ENCODE assay signal across 27 mouse cellular contexts in genomic region chr2:127128926-127129325, GRCm38 (mm10). TPM values are rescaled to one million over a fixed set of nuclear protein-coding genes. Genes with fewer than 3 reads are reported as not detected.
DNase-seq lines count a peak whose midpoint lies in the region; ATAC-seq and TF ChIP-seq lines count a peak whose summit lies in the region.
"Had no signal": no experiment of that assay in that cellular context is flagged by ENCODE, and none has a peak within 500 bp of the region (broad histone marks: within the 10 kb centered on the region; RNA-seq: fewer than 3 reads in every experiment).

No protein-coding gene starts in this region.

- H3K79me2 ChIP-seq in C2C12 (ENCODE audit: control insufficient read depth, insufficient read depth) (peaks cover 67% of the 10 kb centered on the region), macrophage (ENCODE audit: inconsistent target) (peaks cover 66% of the 10 kb centered on the region)

- H3K36me3 ChIP-seq in limb, embryonic 12.5 days, result peaks cover 41% of the 10 kb centered on the region
- peaks cover 70% of the 10 kb centered on the region for H3K36me3 ChIP-seq in limb, embryonic 10.5 days
- H3K36me3 ChIP-seq in midbrain, embryonic 11.5 days (ENCODE audit: control insufficient read depth, insufficient read depth, low read length), result peaks cover 12% of the 10 kb centered on the region
- peaks cover 25% of the 10 kb centered on the region for H3K36me3 ChIP-seq in midbrain, embryonic 13.5 days
- H3K36me3 ChIP-seq in C2C12 (ENCODE audit: control insufficient read depth, insufficient read depth) (peaks cover 22% of the 10 kb centered on the region), macrophage (ENCODE audit: inconsistent target) (no peaks in the 10 kb centered on the region)
- H3K36me3 ChIP-seq in forebrain, postnatal 0 days (ENCODE audit: insufficient read depth), result no peaks in the 10 kb centered on the region

- no peak for DNase-seq in limb, embryonic 10.5 days (ENCODE audit: low spot score)
- DNase-seq in midbrain, embryonic 11.5 days (ENCODE audit: low spot score, missing footprints), result peak; percentile 56
- no peak for DNase-seq in frontal cortex, adult 2 months (ENCODE audit: extremely low spot score in 1 of 2, low spot score in 1 of 2)
- DNase-seq in forebrain, postnatal 0 days, result no peak
- DNase-seq: adrenal gland, postnatal 10 days; adrenal gland, postnatal 36 days; B cell, adult 2 months; cerebellum, adult 18-20 months; cerebellum, adult 9-10 months; cerebellum, postnatal 14 days; gastrocnemius, postnatal 10 days; gastrocnemius, postnatal 36 days; heart, postnatal 10 days; heart, postnatal 36 days had no signal

- 0 out of 2 replicates have a peak overlapping the region, but pooled peaks have one; percentile 9 for H3K9ac ChIP-seq in limb, embryonic 12.5 days (replicated peaks)
- no peak overlapping the region for H3K9ac ChIP-seq in midbrain, embryonic 11.5 days (ENCODE audit: low read length)
- H3K9ac ChIP-seq in midbrain, embryonic 13.5 days (replicated peaks), result no peak overlapping the region
- H3K9ac ChIP-seq in forebrain, postnatal 0 days, result no peak overlapping the region
- H3K9ac ChIP-seq: forebrain, embryonic 13.5 days; heart, embryonic 12.5 days; heart, embryonic 15.5 days; hindbrain, embryonic 13.5 days had no signal

- H3K79me3 ChIP-seq in C2C12 (ENCODE audit: low read depth), result peaks cover 53% of the 10 kb centered on the region

- no peaks in the 10 kb centered on the region for H3K9me3 ChIP-seq in limb, embryonic 12.5 days
- no peaks in the 10 kb centered on the region for H3K9me3 ChIP-seq in limb, embryonic 10.5 days (replicated peaks)
- no peaks in the 10 kb centered on the region for H3K9me3 ChIP-seq in midbrain, embryonic 11.5 days (ENCODE audit: control insufficient read depth, low read length)
- H3K9me3 ChIP-seq in midbrain, embryonic 13.5 days, result no peaks in the 10 kb centered on the region
- H3K9me3 ChIP-seq in forebrain, postnatal 0 days (ENCODE audit: low read length), result no peaks in the 10 kb centered on the region
- H3K9me3 ChIP-seq: forebrain, embryonic 10.5 days; forebrain, embryonic 13.5 days; heart, embryonic 12.5 days; heart, embryonic 15.5 days; hindbrain, embryonic 10.5 days; hindbrain, embryonic 13.5 days had no signal

- H3K27me3 ChIP-seq in limb, embryonic 12.5 days, result no peaks in the 10 kb centered on the region
- no peaks in the 10 kb centered on the region for H3K27me3 ChIP-seq in limb, embryonic 10.5 days (ENCODE audit: low read depth, poor library complexity, severe bottlenecking)
- H3K27me3 ChIP-seq in midbrain, embryonic 11.5 days (ENCODE audit: control insufficient read depth, insufficient read depth, low read length), result no peaks in the 10 kb centered on the region
- no peaks in the 10 kb centered on the region for H3K27me3 ChIP-seq in midbrain, embryonic 13.5 days
- H3K27me3 ChIP-seq in C2C12 (ENCODE audit: control insufficient read depth, insufficient read depth, insufficient read length), result no peaks in the 10 kb centered on the region
- H3K27me3 ChIP-seq in forebrain, postnatal 0 days (ENCODE audit: insufficient read depth, low read length), result no peaks in the 10 kb centered on the region
- H3K27me3 ChIP-seq: forebrain, embryonic 13.5 days; heart, embryonic 12.5 days; heart, embryonic 15.5 days; hindbrain, embryonic 13.5 days had no signal

- no peak for TF ChIP-seq CTCF in C2C12 (IDR thresholded peaks at IDR 0.05; ENCODE audit: control insufficient read depth, insufficient read depth, insufficient read length)
- TF ChIP-seq CTCF in forebrain, postnatal 0 days (IDR thresholded peaks at IDR 0.05; ENCODE audit: low read depth), result no peak

- no peak overlapping the region for H3K27ac ChIP-seq in limb, embryonic 12.5 days
- H3K27ac ChIP-seq in limb, embryonic 10.5 days, result no peak overlapping the region
- no peak overlapping the region for H3K27ac ChIP-seq in midbrain, embryonic 11.5 days (ENCODE audit: low read depth, low read length)
- H3K27ac ChIP-seq in midbrain, embryonic 13.5 days, result no peak overlapping the region
- peak overlapping the region; percentile 13; the same call in 1 of the 2 replicates for H3K27ac ChIP-seq in macrophage
- H3K27ac ChIP-seq in forebrain, postnatal 0 days (ENCODE audit: low read depth, low read length), result no peak overlapping the region
- H3K27ac ChIP-seq: forebrain, embryonic 10.5 days; forebrain, embryonic 13.5 days; heart, embryonic 15.5 days; hindbrain, embryonic 10.5 days; hindbrain, embryonic 13.5 days had no signal

- no peak overlapping the region for H3ac ChIP-seq in C2C12 (ENCODE audit: control insufficient read depth, insufficient read length, low read depth)

- no peak overlapping the region for H3K4me3 ChIP-seq in limb, embryonic 12.5 days (replicated peaks)
- H3K4me3 ChIP-seq in limb, embryonic 10.5 days, result no peak overlapping the region
- H3K4me3 ChIP-seq in midbrain, embryonic 11.5 days (ENCODE audit: low read depth, low read length), result no peak overlapping the region
- H3K4me3 ChIP-seq in midbrain, embryonic 13.5 days (replicated peaks), result no peak overlapping the region
- H3K4me3 ChIP-seq in C2C12 (ENCODE audit: insufficient read depth, poor library complexity, severe bottlenecking) (no peak overlapping the region), macrophage (ENCODE audit: inconsistent target) (no peak overlapping the region)
- no peak overlapping the region for H3K4me3 ChIP-seq in forebrain, postnatal 0 days (ENCODE audit: low read depth, low read length)
- H3K4me3 ChIP-seq: forebrain, embryonic 10.5 days; forebrain, embryonic 13.5 days; heart, embryonic 12.5 days; heart, embryonic 15.5 days; hindbrain, embryonic 10.5 days; hindbrain, embryonic 13.5 days had no signal

- peaks cover 19% of the 10 kb centered on the region for H3K4me1 ChIP-seq in limb, embryonic 12.5 days (replicated peaks)
- peaks cover 20% of the 10 kb centered on the region for H3K4me1 ChIP-seq in limb, embryonic 10.5 days
- peaks cover 15% of the 10 kb centered on the region for H3K4me1 ChIP-seq in midbrain, embryonic 11.5 days (ENCODE audit: control insufficient read depth, insufficient read depth, low read length)
- peaks cover 18% of the 10 kb centered on the region for H3K4me1 ChIP-seq in midbrain, embryonic 13.5 days (replicated peaks)
- H3K4me1 ChIP-seq in forebrain, postnatal 0 days (ENCODE audit: insufficient read depth), result peaks cover 5% of the 10 kb centered on the region; the same call in 1 of the 2 replicates

- H3K4me2 ChIP-seq in limb, embryonic 12.5 days, result no peak overlapping the region
- no peak overlapping the region for H3K4me2 ChIP-seq in midbrain, embryonic 11.5 days
- H3K4me2 ChIP-seq in midbrain, embryonic 13.5 days (replicated peaks), result no peak overlapping the region
- no peak overlapping the region for H3K4me2 ChIP-seq in forebrain, postnatal 0 days (ENCODE audit: low read depth)
- H3K4me2 ChIP-seq: forebrain, embryonic 13.5 days; heart, embryonic 12.5 days; heart, embryonic 15.5 days; hindbrain, embryonic 13.5 days had no signal

- 92% methylated on average over 5 of the region's 5 CpGs for WGBS in limb, embryonic 12.5 days
- WGBS in limb, embryonic 10.5 days, result 92% methylated on average over 5 of the region's 5 CpGs
- WGBS in midbrain, embryonic 11.5 days, result 90% methylated on average over 5 of the region's 5 CpGs
- WGBS in midbrain, embryonic 13.5 days, result 89% methylated on average over 5 of the region's 5 CpGs
- WGBS in macrophage (ENCODE audit: missing documents), result 38% methylated on average over 5 of the region's 5 CpGs
- WGBS in forebrain, postnatal 0 days, result 76% methylated on average over 5 of the region's 5 CpGs

- no peak for ATAC-seq in limb, embryonic 12.5 days (ENCODE audit: insufficient number of reproducible peaks, insufficient read depth, low FRiP score, low TSS enrichment, low read depth)
- ATAC-seq in midbrain, embryonic 11.5 days (ENCODE audit: low FRiP score), result no peak
- ATAC-seq in midbrain, embryonic 13.5 days, result no peak
- no peak for ATAC-seq in forebrain, postnatal 0 days
- ATAC-seq: activated CD4-positive, CD25-positive, alpha-beta regulatory T cell, adult 4 months; CD4-positive, CD25-positive, alpha-beta regulatory T cell, adult 4 months; forebrain, embryonic 13.5 days; forebrain, embryonic 16.5 days had no signal

RNA-seq across cellular contexts. Expression of gene Ncaph, which starts 4.8 kb away (rescaled TPM):
- polyA plus RNA-seq in limb, embryonic 12.5 days (2016; fragmentation: Nextera tagmentation; extraction: Ambion mirVana), result 112 TPM in 2 replicates
- polyA plus RNA-seq in limb, embryonic 10.5 days (2016; fragmentation: Nextera tagmentation; extraction: Ambion mirVana), result 110 and 125 TPM in 2 replicates
- 112 and 114 TPM in 2 replicates for polyA plus RNA-seq in midbrain, embryonic 11.5 days (2014; fragmentation: Nextera tagmentation; extraction: Ambion mirVana)
- polyA plus RNA-seq in midbrain, embryonic 13.5 days (2015; fragmentation: Nextera tagmentation; extraction: Ambion mirVana), result 35.5 and 35.8 TPM in 2 replicates
- polyA plus RNA-seq in C2C12 (2012; fragmentation: generic; extraction: Trizol) (34.6 TPM), macrophage (2018) (7.7 to 21.8 TPM (median 19.2 TPM) in 3 replicates)
- total RNA-seq in macrophage (2018; cell fraction: chromatin; rRNA removed), result 10 to 100 TPM in 10 of 26 experiments, 1 to 10 TPM in 13, under 1 TPM in 3; 0.61 to 25.6 (median 6.6) TPM
- 10 to 100 TPM in 15 of 26 experiments, 1 to 10 TPM in 11; 4.6 to 23.5 (median 10.4) TPM for total RNA-seq in macrophage (2018; cell fraction: cytosol; rRNA removed)
- 10 to 100 TPM in 7 of 26 experiments, 1 to 10 TPM in 19; 2.0 to 29.2 (median 5.3) TPM for total RNA-seq in macrophage (2018; cell fraction: nucleus; rRNA removed)
- 1.6 and 2.4 TPM in 2 replicates for polyA plus RNA-seq in frontal cortex, adult 2 months (2012; rRNA removed)
- 8.0 and 10.9 TPM in 2 replicates for total RNA-seq in forebrain, postnatal 0 days (2014; rRNA removed)
- polyA plus RNA-seq in forebrain, postnatal 0 days (2015; fragmentation: Nextera tagmentation; extraction: Ambion mirVana), result 10.8 and 11.0 TPM in 2 replicates

RNA-seq across cellular contexts. Expression of gene Itpripl1, which starts 14.3 kb away (rescaled TPM):
- 20.8 and 23.0 TPM in 2 replicates for polyA plus RNA-seq in limb, embryonic 12.5 days (2016; fragmentation: Nextera tagmentation; extraction: Ambion mirVana)
- polyA plus RNA-seq in limb, embryonic 10.5 days (2016; fragmentation: Nextera tagmentation; extraction: Ambion mirVana), result 15.9 and 18.0 TPM in 2 replicates
- polyA plus RNA-seq in midbrain, embryonic 11.5 days (2014; fragmentation: Nextera tagmentation; extraction: Ambion mirVana), result 12.3 and 12.6 TPM in 2 replicates
- polyA plus RNA-seq in midbrain, embryonic 13.5 days (2015; fragmentation: Nextera tagmentation; extraction: Ambion mirVana), result 8.7 TPM in 2 replicates
- 4.1 TPM for polyA plus RNA-seq in C2C12 (2012; fragmentation: generic; extraction: Trizol)
- 10 to 100 TPM in 7 of 26 experiments, 1 to 10 TPM in 19; 1.6 to 17.5 (median 3.9) TPM for total RNA-seq in macrophage (2018; cell fraction: chromatin; rRNA removed)
- total RNA-seq in macrophage (2018; cell fraction: cytosol; rRNA removed), result 10 to 100 TPM; 11.7 to 46.5 (median 30.8) TPM
- 10 to 100 TPM in 24 of 26 experiments, 1 to 10 TPM in 2; 6.6 to 47.2 (median 19.3) TPM for total RNA-seq in macrophage (2018; cell fraction: nucleus; rRNA removed)
- 18.4 to 28.0 TPM (median 22.5 TPM) in 3 replicates for polyA plus RNA-seq in macrophage (2018)
- 1.4 and 1.7 TPM in 2 replicates for polyA plus RNA-seq in frontal cortex, adult 2 months (2012; rRNA removed)
- total RNA-seq in forebrain, postnatal 0 days (2014; rRNA removed), result 11.0 and 16.9 TPM in 2 replicates
- polyA plus RNA-seq in forebrain, postnatal 0 days (2015; fragmentation: Nextera tagmentation; extraction: Ambion mirVana), result 15.5 and 16.0 TPM in 2 replicates

RNA-seq across cellular contexts. Expression of gene Blvra, which starts 58.5 kb away (rescaled TPM):
- polyA plus RNA-seq in limb, embryonic 12.5 days (2016; fragmentation: Nextera tagmentation; extraction: Ambion mirVana), result 35.6 and 40.2 TPM in 2 replicates
- 30.9 and 31.7 TPM in 2 replicates for polyA plus RNA-seq in limb, embryonic 10.5 days (2016; fragmentation: Nextera tagmentation; extraction: Ambion mirVana)
- polyA plus RNA-seq in midbrain, embryonic 11.5 days (2014; fragmentation: Nextera tagmentation; extraction: Ambion mirVana), result 20.7 and 23.2 TPM in 2 replicates
- 22.8 TPM in 2 replicates for polyA plus RNA-seq in midbrain, embryonic 13.5 days (2015; fragmentation: Nextera tagmentation; extraction: Ambion mirVana)
- polyA plus RNA-seq in C2C12 (2012; fragmentation: generic; extraction: Trizol) (32.6 TPM), macrophage (2018) (157 to 191 TPM (median 182 TPM) in 3 replicates)
- 100 to 1,000 TPM in 4 of 26 experiments, 10 to 100 TPM in 21, 1 to 10 TPM in 1; 8.0 to 109 (median 72.4) TPM for total RNA-seq in macrophage (2018; cell fraction: chromatin; rRNA removed)
- 100 to 1,000 TPM in 25 of 26 experiments, 10 to 100 TPM in 1; 96.6 to 202 (median 145) TPM for total RNA-seq in macrophage (2018; cell fraction: cytosol; rRNA removed)
- 100 to 1,000 TPM in 4 of 26 experiments, 10 to 100 TPM in 22; 23.0 to 124 (median 80.0) TPM for total RNA-seq in macrophage (2018; cell fraction: nucleus; rRNA removed)
- 21.2 and 21.5 TPM in 2 replicates for polyA plus RNA-seq in frontal cortex, adult 2 months (2012; rRNA removed)
- 13.8 and 20.7 TPM in 2 replicates for total RNA-seq in forebrain, postnatal 0 days (2014; rRNA removed)
- polyA plus RNA-seq in forebrain, postnatal 0 days (2015; fragmentation: Nextera tagmentation; extraction: Ambion mirVana), result 29.4 and 32.6 TPM in 2 replicates
